Mouse (Mus musculus) testis, adult 2 months (tissue): ENCODE results near the gene Gm47955. TPM values are rescaled to one million over a fixed set of nuclear protein-coding genes. Genes with fewer than 3 reads are reported as not detected.

Source experiments
- H3K27ac ChIP-seq: fragments of 200-500 bp; 2 replicates; pipeline ENCODE4 v1.5.1; 2012; ENCODE audit warnings: low read depth, low read length; ENCODE audit not compliant: control insufficient read depth, insufficient read depth
- H3K27me3 ChIP-seq: fragments of 200-500 bp; 2 replicates; pipeline ENCODE4 v1.6.1; 2012; ENCODE audit warnings: mild to moderate bottlenecking, low read length, moderate library complexity; ENCODE audit not compliant: control insufficient read depth, insufficient read depth
- H3K36me3 ChIP-seq: fragments of 200-500 bp; 2 replicates; pipeline ENCODE4 v1.6.1; 2012; ENCODE audit warnings: mild to moderate bottlenecking, low read length; ENCODE audit not compliant: control insufficient read depth, insufficient read depth
- H3K4me1 ChIP-seq: fragments of 200-500 bp; 2 replicates; pipeline ENCODE4 v1.6.1; 2012; ENCODE audit warnings: low read length; ENCODE audit not compliant: control insufficient read depth, insufficient read depth
- H3K4me3 ChIP-seq: fragments of 200-500 bp; 2 replicates; pipeline ENCODE4 v1.5.1; 2012; ENCODE audit warnings: low read depth, mild to moderate bottlenecking, low read length, moderate library complexity, mixed read lengths; ENCODE audit not compliant: control insufficient read depth
- CTCF ChIP-seq: fragments of 200-500 bp; IDR thresholded peaks from 2 replicates; pipeline ENCODE4 v1.5.1; 2012; ENCODE audit warnings: low read depth, mild to moderate bottlenecking, inconsistent platforms, low read length, moderate library complexity; ENCODE audit not compliant: control insufficient read depth, insufficient read depth, insufficient replicate concordance
- POLR2A ChIP-seq: fragments of 200-500 bp; IDR thresholded peaks from 2 replicates; pipeline ENCODE4 v1.6.1; 2012; ENCODE audit warnings: low read depth, mild to moderate bottlenecking, inconsistent platforms, low read length, moderate library complexity; ENCODE audit not compliant: control insufficient read depth
- polyA plus RNA-seq: library from polyadenylated mRNA; depleted of rRNA; stranded (reverse); fragments of >200 nt; gene quantifications from 2 replicates; pipeline ENCODE4 v1.2.3, GENCODE M21; 2012; rRNA removed

Gene Gm47955
- polyA plus RNA-seq, 1 experiment = not detected

DNA sequence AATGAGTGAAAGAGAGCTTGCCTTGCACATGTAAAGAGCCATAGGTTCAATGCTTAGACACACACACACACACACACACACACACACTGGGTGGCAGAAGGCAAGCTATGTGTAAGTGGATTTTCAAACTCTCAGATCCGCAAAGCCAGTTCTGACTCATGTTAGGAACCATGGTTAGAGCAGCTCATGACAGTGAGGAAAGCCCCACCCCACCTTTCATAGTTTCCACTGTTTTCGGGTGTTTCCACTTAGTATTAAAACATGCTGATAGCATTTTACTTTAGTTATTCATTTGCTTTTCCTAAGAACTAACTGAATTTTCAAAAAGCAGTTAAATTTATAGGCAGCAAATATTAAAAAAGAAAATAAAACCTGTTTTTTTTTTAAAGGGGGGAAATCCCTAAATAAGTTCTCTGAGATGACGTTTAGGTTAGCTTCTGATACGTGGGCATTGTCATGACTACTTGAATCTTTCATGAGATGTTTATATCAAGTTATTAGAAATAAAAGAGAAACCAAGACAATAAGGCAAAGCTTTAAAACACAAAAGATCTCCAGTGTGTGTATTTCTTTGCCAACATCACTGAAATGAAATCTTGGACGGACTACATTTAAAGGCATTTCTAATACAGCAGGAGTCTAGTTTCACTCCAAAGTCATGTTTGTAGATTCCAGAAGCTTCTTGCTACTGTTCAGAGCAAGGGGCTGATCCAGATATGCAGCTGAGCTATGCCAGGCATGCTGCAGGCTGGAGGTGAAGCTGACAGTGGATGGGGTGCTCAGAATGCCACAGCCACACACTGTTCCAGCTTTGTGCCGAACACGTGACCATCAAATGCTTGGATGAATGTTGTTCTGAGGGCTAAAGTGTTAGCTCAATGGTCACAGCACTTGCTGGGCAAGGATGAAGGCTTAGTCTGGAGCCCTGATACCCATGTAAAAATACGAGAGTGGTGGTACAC is 46.4 kb downstream of the Gm47955 start:
- no peak overlapping the region for H3K4me3 ChIP-seq
- H3K27ac ChIP-seq = no peak overlapping the region
- H3K27me3 ChIP-seq = no peaks in the 10 kb centered on the region
- TF ChIP-seq POLR2A (no peak), CTCF (no peak)
- H3K36me3 ChIP-seq = no peaks in the 10 kb centered on the region
- peaks cover 2% of the 10 kb centered on the region; the same call in 1 of the 2 replicates for H3K4me1 ChIP-seq

DNA sequence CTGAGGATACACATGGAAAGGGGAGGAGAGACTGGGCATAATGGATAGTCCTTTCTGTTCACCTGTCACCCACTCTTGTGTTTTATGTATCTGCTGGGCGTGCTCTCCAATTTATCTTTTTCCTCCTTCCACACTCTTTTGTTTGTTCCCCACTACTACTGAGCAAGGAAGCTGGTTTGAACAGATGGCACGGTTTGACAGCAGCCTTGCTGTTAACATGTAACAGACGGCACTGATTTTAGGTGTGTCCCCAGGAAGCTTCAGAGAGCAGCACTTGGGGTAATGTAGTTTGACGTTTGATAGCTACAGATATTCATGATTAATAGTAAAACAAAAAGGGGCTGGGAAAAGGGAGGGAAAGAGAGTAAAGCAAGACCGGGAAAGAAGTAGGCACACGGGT is 47.4 kb downstream of the Gm47955 start:
- TF ChIP-seq POLR2A = no peak
- no peak for TF ChIP-seq CTCF
- Histone ChIP-seq H3K36me3 (no peaks in the 10 kb centered on the region), H3K27me3 (no peaks in the 10 kb centered on the region), H3K4me1 (peaks cover 2% of the 10 kb centered on the region; the same call in 1 of the 2 replicates), H3K4me3 (no peak overlapping the region), H3K27ac (no peak overlapping the region)

Other genes starting within 250 kb of the Gm47955 start
- gene Mff, start 235.4 kb upstream of the Gm47955 start, polyA plus RNA-seq = 167 and 199 TPM in 2 replicates
- gene Tm4sf20, start 191.8 kb upstream of the Gm47955 start, polyA plus RNA-seq = not detected in 2 replicates
- not detected in 2 replicates for gene Gm47791, start 189.0 kb upstream of the Gm47955 start, polyA plus RNA-seq
- 145 and 150 TPM in 2 replicates for gene Agfg1, start 120.8 kb upstream of the Gm47955 start, polyA plus RNA-seq
- 0.54 and 0.93 TPM in 2 replicates for gene A030005L19Rik, start 47.0 kb upstream of the Gm47955 start, polyA plus RNA-seq
- gene A030014E15Rik, start 35.4 kb upstream of the Gm47955 start, polyA plus RNA-seq = 0.14 TPM in 1 of 2 replicates, not detected in the other
- gene Gm6217, start 28.9 kb upstream of the Gm47955 start, polyA plus RNA-seq = not detected in 2 replicates
- gene A030003K21Rik, start 16.9 kb upstream of the Gm47955 start, polyA plus RNA-seq = not detected in 2 replicates
- gene Gm7544, start 4.3 kb upstream of the Gm47955 start, polyA plus RNA-seq = not detected in 2 replicates
- not detected in 2 replicates for gene Gm47959, start 40.3 kb downstream of the Gm47955 start, polyA plus RNA-seq
- 0.10 and 0.17 TPM in 2 replicates for gene Slc19a3, start 78.2 kb downstream of the Gm47955 start, polyA plus RNA-seq
- gene Krtap28-10, start 82.2 kb downstream of the Gm47955 start, polyA plus RNA-seq = not detected in 2 replicates
- gene Gm47969, start 84.6 kb downstream of the Gm47955 start, polyA plus RNA-seq = not detected in 2 replicates
- gene A030005K14Rik, start 99.1 kb downstream of the Gm47955 start, polyA plus RNA-seq = not detected in 2 replicates
- not detected in 2 replicates for gene Krtap28-13, start 100.6 kb downstream of the Gm47955 start, polyA plus RNA-seq
- gene Ccl20, start 156.5 kb downstream of the Gm47955 start, polyA plus RNA-seq = not detected in 2 replicates
- 27.6 and 33.8 TPM in 2 replicates for gene Daw1, start 199.5 kb downstream of the Gm47955 start, polyA plus RNA-seq